Mouse (Mus musculus): ENCODE measurements around the gene Pimreg. TPM values are rescaled to one million over a fixed set of nuclear protein-coding genes. Genes with fewer than 3 reads are reported as not detected.

The Pimreg gene
- polyA plus RNA-seq, 1 experiment from 2014 or later: 74.9 TPM

Other genes with a start within 250 kb of the Pimreg start
- 0.16 and 0.25 TPM in 2 replicates for gene Aipl1, start 4.5 kb upstream of the Pimreg start, polyA plus RNA-seq (2014; fragmentation: Nextera tagmentation; extraction: Ambion mirVana)
- 0.08 and 0.31 TPM in 2 replicates for gene Pitpnm3, start 93.7 kb downstream of the Pimreg start, polyA plus RNA-seq (2014; fragmentation: Nextera tagmentation; extraction: Ambion mirVana)
- not detected in 2 replicates for gene Gm43951, start 164.8 kb downstream of the Pimreg start, polyA plus RNA-seq (2014; fragmentation: Nextera tagmentation; extraction: Ambion mirVana)
- gene 4933427D14Rik, start 165.4 kb downstream of the Pimreg start, polyA plus RNA-seq (2014; fragmentation: Nextera tagmentation; extraction: Ambion mirVana): 6.9 and 8.6 TPM in 2 replicates
- 144 and 153 TPM in 2 replicates for gene Txndc17, start 165.5 kb downstream of the Pimreg start, polyA plus RNA-seq (2014; fragmentation: Nextera tagmentation; extraction: Ambion mirVana)
- 27.5 and 29.8 TPM in 2 replicates for gene Med31, start 173.6 kb downstream of the Pimreg start, polyA plus RNA-seq (2014; fragmentation: Nextera tagmentation; extraction: Ambion mirVana)
- gene Slc13a5, start 225.2 kb downstream of the Pimreg start, polyA plus RNA-seq (2014; fragmentation: Nextera tagmentation; extraction: Ambion mirVana): not detected in 2 replicates